ENCODE assay signal across 24 mouse cellular contexts in genomic region chr1:42983082-42983771, GRCm38 (mm10). TPM values are rescaled to one million over a fixed set of nuclear protein-coding genes. Genes with fewer than 3 reads are reported as not detected.
DNase-seq lines count a peak whose midpoint lies in the region; ATAC-seq lines count a peak whose summit lies in the region.
"Had no signal": no experiment of that assay in that cellular context is flagged by ENCODE, and none has a peak within 500 bp of the region (broad histone marks: within the 10 kb centered on the region; RNA-seq: fewer than 3 reads in every experiment).

No protein-coding gene starts in this region.

- H3K9ac ChIP-seq in kidney, embryonic 15.5 days, result no peak overlapping the region
- H3K9ac ChIP-seq: embryonic facial prominence, embryonic 12.5 days; embryonic facial prominence, embryonic 15.5 days; forebrain, postnatal 0 days; hindbrain, embryonic 13.5 days had no signal

- peak; percentile 29 for DNase-seq in embryo, embryonic 10 days (ENCODE audit: low spot score)
- no peak for DNase-seq in embryo, embryonic 9.5 days (ENCODE audit: extremely low spot score)
- DNase-seq in kidney, postnatal 4 days, result no peak
- peak; percentile 7 for DNase-seq in embryo, embryonic 10.5 days (ENCODE audit: low spot score)
- no peak for DNase-seq in spleen, postnatal 4 days (ENCODE audit: low spot score in 2 of 2)
- DNase-seq: adrenal gland, adult 8-10 months; adrenal gland, postnatal 25 days; cerebellum, adult 11-12 months; cerebellum, adult 8-10 months; cerebellum, postnatal 10 days; cerebellum, postnatal 36 days; forebrain, postnatal 0 days; gastrocnemius, adult 2 months; gastrocnemius, postnatal 14 days; heart, adult 11 months had no signal

- H3K4me2 ChIP-seq in kidney, embryonic 15.5 days, result no peak overlapping the region
- H3K4me2 ChIP-seq: embryonic facial prominence, embryonic 12.5 days; embryonic facial prominence, embryonic 15.5 days; heart, embryonic 11.5 days; hindbrain, embryonic 13.5 days had no signal

- H3K36me3 ChIP-seq in kidney, embryonic 15.5 days, result no peaks in the 10 kb centered on the region
- H3K36me3 ChIP-seq: embryonic facial prominence, embryonic 12.5 days; embryonic facial prominence, embryonic 15.5 days had no signal

- ATAC-seq in kidney, embryonic 15.5 days (replicated peaks; ENCODE audit: low FRiP score), result peak; percentile 89
- ATAC-seq: activated CD4-positive, CD25-positive, alpha-beta regulatory T cell, adult 4 months; forebrain, embryonic 14.5 days; forebrain, postnatal 0 days; hindbrain, postnatal 0 days; inflammation-experienced regulatory T-cells, adult 6 months had no signal

- H3K9me3 ChIP-seq in kidney, embryonic 15.5 days (replicated peaks), result no peaks in the 10 kb centered on the region
- H3K9me3 ChIP-seq: embryonic facial prominence, embryonic 12.5 days; hindbrain, embryonic 13.5 days had no signal

- H3K27ac ChIP-seq in kidney, embryonic 15.5 days, result no peak overlapping the region
- H3K27ac ChIP-seq: embryonic facial prominence, embryonic 12.5 days; embryonic facial prominence, embryonic 15.5 days; gastrocnemius, adult 2 months; hindbrain, embryonic 13.5 days; hindbrain, postnatal 0 days had no signal

- peaks cover 15% of the 10 kb centered on the region for H3K4me1 ChIP-seq in kidney, embryonic 15.5 days
- H3K4me1 ChIP-seq: embryonic facial prominence, embryonic 12.5 days; embryonic facial prominence, embryonic 15.5 days; hindbrain, embryonic 13.5 days had no signal

- H3K27me3 ChIP-seq in kidney, embryonic 15.5 days, result no peaks in the 10 kb centered on the region
- H3K27me3 ChIP-seq: embryonic facial prominence, embryonic 12.5 days; embryonic facial prominence, embryonic 15.5 days; hindbrain, embryonic 13.5 days had no signal

- H3K4me3 ChIP-seq in kidney, embryonic 15.5 days (replicated peaks), result no peak overlapping the region
- H3K4me3 ChIP-seq: embryonic facial prominence, embryonic 12.5 days; embryonic facial prominence, embryonic 15.5 days; gastrocnemius, adult 2 months; hindbrain, embryonic 13.5 days had no signal

- 27% methylated on average over 8 of the region's 8 CpGs for WGBS in kidney, embryonic 15.5 days

RNA-seq across cellular contexts. Expression of gene Gpr45, which starts 30.6 kb away (rescaled TPM):
- 13.1 and 13.4 TPM in 2 replicates for polyA plus RNA-seq in kidney, embryonic 15.5 days (2015; fragmentation: Nextera tagmentation; extraction: Ambion mirVana)

Comparison
In these comparisons a context has a peak if more than half of its experiments do, and no peak if none do; other contexts are left out.
1. DNase-seq: peak in embryo, embryonic 10 days (single experiment) and embryo, embryonic 10.5 days (single experiment); none in embryo, embryonic 9.5 days (single experiment), kidney, postnatal 4 days (0 of 2) and spleen, postnatal 4 days (0 of 2).